Mouse (Mus musculus) gastrocnemius, postnatal 14 days (tissue): ENCODE results near the gene Plg. TPM values are rescaled to one million over a fixed set of nuclear protein-coding genes. Genes with fewer than 3 reads are reported as not detected.
A peak's percentile ranks its signal among the peaks of the same experiment; 100 is the strongest.

ENCODE experiments used
- DNase-seq: peaks from one replicate; pipeline ENCODE4 v3.0.0; 2021; ENCODE audit warnings: mixed read lengths
- intact Hi-C: fragments of 180-260 bp; cut with DNase I; formaldehyde crosslinking; loops from one replicate; pipeline ENCODE4 v1.15.1; 2025; ENCODE audit warnings: low total_unique reads
- total RNA-seq, 2 experiments: library from RNA; stranded (reverse); gene quantifications; 2 replicates each; pipeline ENCODE4 v1.2.3; 2021

The Plg gene
- total RNA-seq, 2 experiments from 2014 or later, result not detected

DNA sequence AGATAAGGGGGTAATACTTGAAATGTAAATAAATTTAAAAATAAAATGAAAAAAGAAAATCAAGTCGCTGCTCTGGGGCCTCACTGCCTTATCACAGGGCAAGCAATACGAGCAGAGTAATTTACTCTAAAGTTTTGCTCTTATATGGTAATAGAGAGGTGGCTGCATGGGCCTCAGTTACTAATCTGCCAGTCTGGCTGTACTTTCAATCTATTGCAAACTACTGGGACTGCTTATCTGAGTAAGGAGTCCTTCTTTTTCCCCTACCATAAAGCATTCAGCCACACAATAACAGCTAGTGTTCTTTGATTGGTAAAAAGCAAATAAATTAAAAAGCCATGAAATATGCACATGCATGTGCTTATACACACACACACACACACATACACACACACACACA lies 3.2 kb downstream of the Plg start:
- DNase-seq, result no peak
- intact Hi-C loops, result no loop called here

DNA sequence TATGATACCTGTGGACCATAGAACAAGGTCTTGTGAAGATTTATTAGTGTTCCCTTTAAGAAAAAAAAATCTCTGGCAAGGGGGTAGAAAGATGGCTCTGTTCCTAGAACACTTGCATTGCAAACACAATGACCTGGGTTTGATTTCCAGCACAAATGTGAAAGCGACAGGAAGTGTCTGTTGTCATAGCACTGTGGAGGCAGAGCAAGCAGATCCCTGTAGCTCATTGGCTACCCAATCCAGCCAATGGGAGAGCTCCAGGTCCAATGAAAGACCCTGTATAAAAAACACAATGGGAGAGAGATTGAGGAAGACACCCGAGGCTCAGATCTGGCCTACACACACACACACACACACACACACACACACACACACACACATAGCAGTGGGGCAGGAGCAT lies 4.1 kb downstream of the Plg start:
- intact Hi-C loops, result no loop called here

DNA sequence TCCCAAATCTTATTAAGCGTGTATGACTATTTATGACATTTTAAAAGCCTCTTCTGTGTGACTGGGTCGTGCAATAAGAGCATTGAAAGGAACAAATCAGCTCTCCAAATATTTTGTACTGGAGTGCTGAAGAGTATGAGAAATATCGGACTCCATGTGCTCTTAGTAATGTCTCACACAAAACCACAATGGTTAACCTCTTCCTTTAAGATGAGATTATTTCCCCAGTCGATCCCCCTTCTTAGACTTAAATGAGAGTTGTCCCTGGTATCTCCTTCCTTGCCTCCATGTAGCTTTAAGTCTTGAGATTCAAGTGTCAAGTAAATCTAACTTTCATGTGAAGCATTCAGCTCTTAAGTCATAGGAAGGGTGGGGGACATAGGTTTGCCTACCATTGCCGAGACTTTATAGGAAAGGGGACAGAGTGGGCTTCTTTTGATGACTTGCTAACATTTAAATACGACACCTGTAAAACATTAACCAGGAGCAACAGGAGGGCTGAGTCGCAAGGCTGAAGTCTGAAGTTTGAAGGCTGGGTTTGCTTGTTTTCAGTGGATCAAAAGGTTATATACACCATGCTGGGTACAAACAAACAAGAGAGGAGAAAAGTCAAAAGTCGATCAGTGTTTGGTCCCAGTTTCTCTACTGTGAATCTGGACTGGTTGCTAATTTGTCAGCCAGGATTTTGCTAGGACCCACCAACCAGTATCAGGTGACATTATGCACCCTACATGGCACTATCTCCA lies 6.8 kb downstream of the Plg start:
- intact Hi-C loops, result no loop called here
- no peak for DNase-seq

More for the DNA sequence above, 4.1 kb downstream of the Plg start:
- DNase-seq, result no peak

DNA sequence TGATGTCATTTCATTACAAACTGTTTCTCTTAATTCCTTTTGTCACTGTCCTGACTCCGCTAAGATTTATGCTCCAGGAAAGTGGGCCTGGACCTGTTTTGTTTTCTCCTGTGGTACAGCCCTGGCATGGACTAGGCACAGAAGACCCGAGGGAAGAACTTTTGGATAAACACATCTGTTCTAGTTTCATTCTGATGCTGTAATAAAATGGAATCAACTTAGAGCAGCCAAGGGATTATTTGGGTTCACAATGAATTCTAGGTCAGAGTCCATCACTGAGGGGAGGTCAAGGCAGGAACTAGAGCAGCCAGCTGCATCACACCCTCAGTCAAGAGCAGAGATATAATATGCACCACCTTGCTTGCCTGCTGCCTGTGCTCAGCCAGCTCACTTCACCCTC lies 9.4 kb downstream of the Plg start:
- DNase-seq, result no peak
- intact Hi-C loops, result no loop called here

DNA sequence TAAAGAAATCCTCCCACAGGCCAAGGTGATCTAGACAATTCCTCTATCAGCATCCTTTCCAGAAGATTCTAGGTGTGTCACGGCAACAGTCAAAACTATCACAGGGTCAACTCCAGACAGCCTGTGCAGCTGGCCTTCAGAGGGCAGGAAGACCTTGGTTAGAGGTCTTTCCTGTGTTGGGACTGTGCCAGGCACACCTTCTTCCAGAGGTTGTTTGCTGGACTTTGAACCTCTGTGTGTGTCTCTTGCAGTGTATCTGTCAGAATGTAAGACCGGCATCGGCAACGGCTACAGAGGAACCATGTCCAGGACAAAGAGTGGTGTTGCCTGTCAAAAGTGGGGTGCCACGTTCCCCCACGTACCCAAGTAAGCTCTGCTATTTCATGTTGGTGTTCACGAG lies 9.8 kb downstream of the Plg start:
- no peak for DNase-seq
- intact Hi-C loops, result no loop called here

DNA sequence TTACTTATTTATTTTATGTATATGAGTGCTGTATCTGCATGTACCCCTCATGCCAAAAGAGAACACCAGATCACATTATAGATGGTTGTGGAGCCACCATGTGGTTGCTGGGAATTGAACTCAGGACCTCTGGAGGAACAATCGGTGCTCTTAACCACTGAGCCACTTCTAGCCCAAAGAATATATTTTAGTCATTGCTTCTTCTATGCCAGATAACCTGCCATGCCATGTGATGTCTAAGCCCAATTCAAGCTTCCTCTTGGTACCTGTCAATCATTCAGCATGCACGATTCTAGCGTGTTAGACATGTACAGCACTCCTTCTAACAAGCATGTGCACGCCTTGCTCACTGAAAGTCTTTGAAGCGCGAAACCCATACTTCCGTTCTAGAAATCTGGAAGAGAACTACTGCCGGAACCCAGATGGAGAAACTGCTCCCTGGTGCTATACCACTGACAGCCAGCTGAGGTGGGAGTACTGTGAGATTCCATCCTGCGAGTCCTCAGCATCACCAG lies 17.8 kb downstream of the Plg start:
- DNase-seq, result no peak
- intact Hi-C loops, result no loop called here

DNA sequence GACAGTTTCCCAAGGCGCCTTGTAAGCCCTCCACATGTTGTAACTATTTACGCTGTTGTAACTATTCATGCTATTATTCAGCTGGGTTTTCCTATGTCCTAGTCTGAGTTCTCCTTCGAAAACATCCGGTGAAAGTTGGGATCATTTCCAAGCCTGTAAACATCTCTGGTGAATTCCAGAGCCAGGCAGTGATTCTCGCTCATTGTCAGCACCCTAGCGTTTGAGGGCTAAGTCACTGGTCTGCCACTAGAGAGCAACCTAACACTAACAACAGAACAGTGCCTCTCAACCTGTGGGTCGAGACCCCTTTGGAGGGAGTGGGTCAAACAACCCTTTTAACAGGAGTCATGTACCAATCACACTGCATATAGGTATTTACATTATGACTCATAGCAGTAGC lies 25.0 kb downstream of the Plg start:
- no peak for DNase-seq
- intact Hi-C loops, result no loop called here

DNA sequence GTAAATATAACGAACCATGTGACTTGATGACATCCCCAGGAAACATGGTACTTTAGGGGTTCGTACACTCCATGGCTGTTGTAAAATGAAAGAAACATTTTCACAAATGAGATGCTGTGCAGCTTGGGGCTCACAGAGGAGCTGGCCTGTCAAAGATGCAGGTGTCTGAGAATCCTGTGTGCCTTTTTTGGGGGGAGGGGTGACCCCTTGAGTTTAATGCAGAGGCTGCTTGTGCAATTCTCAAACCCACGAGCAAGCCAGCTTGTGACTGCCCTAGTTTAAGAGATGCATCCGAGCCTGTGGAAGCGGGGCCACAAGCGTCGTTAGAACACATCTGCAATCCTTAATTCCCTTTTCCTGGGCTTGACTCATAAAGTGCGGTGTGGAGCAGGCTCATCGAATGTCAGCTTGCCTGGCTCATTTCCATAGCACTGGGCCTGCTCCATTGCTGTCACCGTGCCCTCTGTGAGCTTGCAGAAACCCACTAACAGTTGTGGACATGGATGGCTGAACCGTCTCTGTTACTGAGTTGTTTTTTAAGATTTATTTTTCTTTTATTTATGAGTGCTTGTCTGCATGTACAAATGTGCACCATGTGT lies 31.0 kb downstream of the Plg start:
- intact Hi-C loops, result no loop called here
- DNase-seq, result peak; percentile 59

DNA sequence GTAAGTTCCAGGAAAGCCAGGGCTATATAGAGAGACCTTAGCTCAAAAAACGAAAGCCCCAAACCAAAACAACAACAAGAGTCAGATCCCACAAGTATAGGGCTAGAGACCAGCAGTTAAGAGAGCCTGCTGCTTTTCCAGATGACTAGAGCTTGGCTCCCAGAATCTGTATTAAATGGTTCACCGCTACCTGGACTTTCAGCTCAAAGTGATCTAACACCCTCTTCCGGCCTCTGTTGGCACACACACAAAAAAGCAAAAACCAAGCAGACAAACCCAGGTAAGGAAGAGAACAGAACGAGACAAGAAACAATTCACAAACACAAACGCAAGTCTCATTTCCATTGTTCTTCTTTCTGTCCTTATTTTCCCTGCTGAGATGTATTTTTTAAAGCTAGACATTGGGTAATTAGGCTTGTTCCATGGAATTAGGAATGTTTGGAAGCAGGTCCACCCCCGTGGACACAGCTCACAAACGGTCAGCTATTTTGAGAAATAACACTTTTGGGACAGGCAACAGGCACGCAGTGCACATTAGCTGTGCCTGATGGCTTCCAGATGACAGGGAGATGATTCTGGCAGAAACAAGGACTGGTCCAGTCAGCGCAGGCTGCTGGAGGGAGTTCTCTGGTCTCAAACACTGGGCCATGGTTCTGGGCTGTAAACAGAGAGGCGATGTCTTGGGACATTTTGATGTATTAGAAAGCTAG lies 33.9 kb downstream of the Plg start:
- intact Hi-C loops, result no loop called here
- peak; percentile 63 for DNase-seq

DNA sequence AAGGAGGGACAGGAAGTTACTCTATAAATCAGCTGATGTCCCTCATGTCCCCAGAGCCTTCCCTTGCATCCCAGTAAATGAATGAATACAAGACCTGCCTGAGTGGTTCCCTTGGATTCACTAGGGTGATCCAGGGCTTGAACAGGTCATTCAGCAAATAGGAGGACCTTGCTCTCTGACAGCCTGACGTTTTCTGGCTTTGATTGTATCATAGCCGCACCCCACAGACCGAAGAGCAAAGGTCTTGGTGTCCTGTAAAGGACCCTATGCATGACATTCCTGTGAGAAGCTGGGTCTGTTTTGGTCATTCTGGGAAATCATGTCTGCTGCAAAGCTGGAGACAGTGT lies 34.5 kb downstream of the Plg start:
- DNase-seq, result no peak
- intact Hi-C loops, result no loop called here

DNA sequence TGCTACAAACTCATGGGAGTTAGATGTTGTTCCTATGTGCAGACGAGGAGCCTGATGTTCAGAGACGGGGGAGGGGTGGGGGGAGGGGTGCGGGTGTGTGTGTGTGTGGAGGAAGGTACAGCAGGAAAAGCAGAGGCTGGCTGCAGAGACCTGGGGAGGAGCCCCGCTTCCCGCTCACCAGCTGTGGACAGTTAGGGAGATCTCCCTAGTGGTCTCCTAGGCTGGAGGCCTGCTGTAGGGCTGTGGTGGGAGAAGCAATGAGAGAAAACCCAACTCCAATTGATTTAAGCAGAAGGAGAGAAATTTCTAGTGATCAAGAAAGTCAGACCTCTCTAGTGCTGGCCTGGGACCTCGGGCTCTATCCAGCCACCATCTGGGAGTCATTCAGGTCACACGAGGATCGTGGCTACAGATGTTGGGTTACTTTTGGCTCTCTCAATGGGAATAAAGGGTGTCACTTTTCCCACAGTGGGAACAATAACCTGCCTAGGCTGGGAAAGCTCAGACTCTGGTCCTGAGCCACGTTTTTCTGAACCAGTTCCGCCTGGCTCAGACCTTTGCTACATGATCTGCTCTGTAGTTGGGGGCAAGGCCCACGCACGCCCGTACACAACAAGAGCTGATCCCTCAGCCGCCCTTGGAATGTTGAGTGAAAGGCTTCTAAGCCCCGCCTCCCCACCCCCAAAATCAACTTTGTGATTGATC lies 36.8 kb downstream of the Plg start:
- peak; percentile 58 for DNase-seq
- intact Hi-C loops, result loop anchor here (5.0 kb wide), 2 partner anchors 242 to 397 kb away; no protein-coding TSS in a partner anchor

DNA sequence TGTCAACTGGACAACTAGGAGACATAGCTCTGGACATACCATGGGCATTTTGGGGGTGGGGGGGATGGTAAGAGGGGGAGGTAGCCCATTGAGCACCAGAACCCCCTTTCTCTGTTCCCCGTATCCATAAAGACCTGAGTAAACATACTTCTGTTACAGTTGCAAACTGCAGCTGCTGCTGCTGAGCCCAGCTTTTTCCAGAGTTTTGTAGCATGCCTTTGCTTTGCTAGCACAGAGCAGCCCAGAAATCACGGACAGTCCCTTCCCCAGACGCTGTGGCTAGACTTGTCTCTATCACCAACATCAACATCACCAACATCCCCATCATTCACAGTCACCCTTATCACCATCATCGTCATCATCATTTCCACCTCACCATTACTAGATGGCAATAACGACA lies 37.3 kb downstream of the Plg start:
- no peak for DNase-seq
- intact Hi-C loops, result loop anchor here (2.0 to 5.0 kb wide), 3 partner anchors 115 to 397 kb away; no protein-coding TSS in a partner anchor

DNA sequence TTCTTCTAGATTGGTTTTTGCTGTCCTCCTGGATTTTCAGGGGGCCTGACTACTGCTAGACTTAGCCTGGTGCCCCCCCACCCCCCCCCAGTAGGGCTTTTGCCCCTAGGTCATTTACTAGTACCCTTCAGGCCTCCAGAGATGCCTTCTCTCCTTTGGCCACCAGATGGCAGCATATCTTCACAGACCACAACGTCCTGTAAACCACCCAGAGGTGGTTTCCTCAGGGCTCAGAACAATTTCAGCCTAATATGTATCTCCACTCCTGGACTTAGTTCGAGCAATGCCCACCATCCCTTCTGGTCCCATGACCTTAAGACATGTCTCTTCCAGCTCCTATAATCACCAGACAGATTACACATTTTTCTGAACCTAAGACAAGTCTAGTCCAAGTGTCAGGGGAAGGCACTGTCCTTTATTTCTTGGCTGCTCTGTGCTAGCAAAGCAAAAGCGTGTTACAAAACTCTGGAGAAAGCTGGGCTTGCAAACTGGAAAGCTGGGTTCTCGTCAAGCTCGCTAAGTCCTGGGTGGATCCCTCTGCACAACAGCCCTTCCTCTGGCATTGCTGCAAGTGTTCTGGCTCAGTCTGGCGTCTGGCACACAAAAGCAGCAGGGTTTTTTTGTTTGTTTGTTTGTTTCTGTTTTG lies 38.0 kb downstream of the Plg start:
- intact Hi-C loops, result loop anchor here (2.0 to 5.0 kb wide), 3 partner anchors 114 to 396 kb away; no protein-coding TSS in a partner anchor
- peak; percentile 80 for DNase-seq

DNA sequence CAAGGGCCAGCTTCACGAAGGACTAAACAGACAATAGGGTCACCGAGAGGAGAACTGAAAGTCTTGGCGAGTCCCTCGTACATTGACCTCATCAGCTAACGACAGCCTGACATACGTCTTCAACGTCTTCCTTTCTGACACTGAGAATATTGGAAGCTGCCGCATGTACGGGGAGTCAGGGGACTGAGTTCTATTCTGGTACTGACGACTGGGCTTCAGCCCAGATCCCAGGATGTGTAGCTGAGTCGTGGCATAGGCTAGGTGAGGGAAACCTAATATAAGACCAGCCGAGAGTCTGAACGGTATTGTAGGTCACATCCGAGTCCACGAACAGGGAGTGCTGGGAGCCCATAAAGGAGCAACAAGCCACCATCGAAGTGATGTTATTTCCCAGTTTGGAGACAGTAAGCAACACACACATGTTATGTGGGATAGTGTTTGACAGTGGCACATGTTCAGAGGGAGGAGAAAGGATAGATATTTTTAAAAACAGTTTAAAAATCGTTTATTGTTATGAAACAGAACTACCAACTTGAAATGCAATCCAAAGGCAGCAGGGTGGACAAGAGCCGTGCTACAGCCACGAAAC lies 41.2 kb downstream of the Plg start:
- DNase-seq, result no peak

DNA sequence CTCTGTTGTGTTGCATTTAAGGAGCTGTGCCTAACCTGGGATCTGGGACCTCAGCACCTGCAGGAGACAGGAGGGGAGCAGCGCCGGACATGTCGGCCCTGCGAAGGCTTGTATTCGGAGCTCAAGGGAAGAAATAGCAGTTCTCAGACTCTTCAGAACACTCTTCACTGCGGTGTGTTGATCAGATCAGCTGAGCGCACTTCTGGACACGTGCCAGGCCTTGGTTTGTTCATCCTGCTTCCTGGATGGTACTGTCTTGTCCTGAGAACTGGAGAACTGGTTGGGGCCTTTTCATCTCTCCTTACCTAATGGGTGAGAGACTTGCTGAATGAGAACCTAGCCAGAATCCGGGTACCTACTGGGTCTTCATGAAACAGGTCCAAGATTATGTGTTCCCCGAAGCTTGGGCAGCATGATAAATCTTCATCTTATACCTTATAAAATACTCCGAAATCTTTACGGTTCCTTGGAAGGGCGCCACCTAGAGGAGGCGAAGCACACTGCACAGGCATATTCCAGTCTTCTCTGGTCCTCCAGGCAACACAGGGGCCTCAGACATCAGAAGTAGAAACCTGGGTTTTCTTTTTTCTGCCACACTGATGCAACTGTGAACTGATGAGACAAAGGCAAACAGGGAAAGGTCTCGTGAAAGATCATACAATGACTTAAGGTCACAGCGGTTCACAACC lies 42.6 kb downstream of the Plg start:
- no peak for DNase-seq
- intact Hi-C loops, result no loop called here

More for the DNA sequence above, 41.2 kb downstream of the Plg start:
- intact Hi-C loops, result loop anchor here (5.0 kb wide), 2 partner anchors 238 to 393 kb away; no protein-coding TSS in a partner anchor

DNA sequence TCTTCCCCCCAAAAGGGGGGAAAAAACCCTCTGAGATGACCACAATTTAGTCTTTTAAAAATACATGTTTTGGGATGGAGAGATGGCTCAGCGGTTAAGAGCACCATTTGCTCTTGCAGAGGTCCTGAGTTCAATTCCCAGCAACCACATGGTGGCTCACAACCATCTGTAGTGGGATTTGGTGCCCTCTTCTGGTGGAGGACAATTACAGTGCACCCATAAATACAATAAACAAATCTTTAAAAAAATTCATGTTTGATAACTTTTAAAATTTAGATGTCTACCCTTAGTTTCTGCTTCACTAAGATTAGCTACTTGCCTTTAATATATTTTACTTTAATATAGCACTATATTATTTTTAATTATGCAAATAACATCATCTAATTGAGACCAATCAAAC lies 43.7 kb downstream of the Plg start:
- DNase-seq, result no peak
- intact Hi-C loops, result no loop called here

DNA sequence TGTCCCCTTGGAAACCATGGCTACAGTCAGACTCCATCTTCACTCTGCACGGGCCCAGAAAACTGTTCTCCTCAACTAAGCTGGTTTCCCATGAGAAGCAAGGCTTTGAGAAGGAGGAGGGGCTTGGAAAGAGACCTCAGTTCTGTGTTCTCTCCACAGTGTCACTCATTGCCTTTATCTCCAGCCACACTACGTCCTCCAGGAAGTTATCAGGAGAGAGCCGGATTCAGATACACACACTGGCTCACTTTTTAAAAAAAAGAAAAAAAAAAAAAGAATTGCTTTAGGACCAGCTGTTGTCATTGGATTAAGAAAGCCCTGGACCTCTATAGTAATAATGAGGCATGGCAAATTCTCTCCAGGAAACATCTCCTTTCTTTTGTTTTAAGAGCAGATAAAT lies 48.7 kb downstream of the Plg start:
- DNase-seq, result no peak
- intact Hi-C loops, result no loop called here

DNA sequence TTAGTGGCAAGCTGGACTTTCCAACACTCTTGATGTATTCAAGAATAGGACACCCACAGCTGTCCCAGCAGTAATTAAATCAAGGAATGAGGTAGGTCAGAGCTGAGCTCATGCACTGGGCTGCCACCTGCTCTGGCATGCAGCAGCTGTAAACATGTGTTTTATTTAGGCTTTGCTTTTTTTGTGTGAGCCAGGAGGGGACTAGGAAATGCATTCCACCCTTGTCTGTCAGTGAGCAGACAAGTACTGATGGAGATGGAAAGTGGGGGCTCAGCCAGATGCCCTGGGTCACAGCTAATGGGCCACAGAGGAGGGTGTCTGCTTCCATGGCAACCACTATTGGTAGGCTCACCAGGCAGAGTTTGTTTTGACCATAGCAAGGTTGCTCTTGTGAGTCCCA lies 50.0 kb downstream of the Plg start:
- intact Hi-C loops, result no loop called here
- no peak for DNase-seq
